Mouse (Mus musculus): ENCODE results near the gene Ambra1. TPM values are rescaled to one million over a fixed set of nuclear protein-coding genes. Genes with fewer than 3 reads are reported as not detected.
A peak's percentile ranks its signal among the peaks of the same experiment; 100 is the strongest.

Ambra1 gene
- polyA plus RNA-seq, 1 experiment = 15.8 TPM

DNA sequence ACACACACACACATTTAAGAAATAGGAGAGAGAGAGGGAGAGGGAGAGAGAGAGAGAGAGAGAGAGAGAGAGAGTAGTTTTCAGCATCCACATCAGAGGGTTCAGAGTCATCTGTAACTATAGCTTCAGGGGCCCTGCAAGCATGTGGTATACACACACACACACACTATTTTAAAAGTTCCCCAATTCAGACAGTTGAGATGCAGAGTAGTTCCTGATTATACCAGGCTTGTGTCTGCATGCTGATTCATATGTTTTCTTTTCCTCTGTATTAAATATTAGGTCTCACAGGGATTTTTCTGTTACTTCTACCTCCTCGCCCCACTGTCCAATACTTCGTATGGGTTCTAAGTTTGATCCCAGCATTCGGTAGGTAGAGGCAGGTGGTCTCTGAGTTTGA, 2.9 kb upstream of the Ambra1 start:
- 86% methylated on average over 3 of the region's 3 CpGs for WGBS
- no peak for DNase-seq (ENCODE audit: low read depth, low spot score)

- WGBS = 15% methylated on average over 4 of the region's 4 CpGs
- DNase-seq (ENCODE audit: low read depth, low spot score) = no peak
Measured at GRCm38 (mm10) chr2:91729571-91729970, 363 bp upstream of the Ambra1 start.

DNA sequence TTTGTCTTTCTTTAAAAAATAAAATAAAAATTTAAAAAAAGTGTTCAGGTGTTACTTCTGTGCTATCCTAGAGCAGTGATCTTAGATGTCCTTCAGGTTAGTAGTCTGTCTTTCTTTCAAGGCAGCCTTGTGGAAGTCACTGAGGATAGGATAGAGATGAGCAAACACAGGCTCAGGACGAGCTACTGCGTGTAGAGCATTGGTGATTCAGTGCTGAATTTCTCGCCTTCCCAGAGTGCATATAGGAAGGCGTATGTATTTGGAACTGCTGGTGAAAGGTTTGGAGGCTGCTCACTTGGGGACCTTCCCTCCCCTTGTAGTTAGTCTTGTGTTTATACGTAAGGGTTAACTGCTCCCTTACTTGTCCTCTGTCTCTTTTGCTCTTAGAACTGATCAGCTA, 5.3 kb downstream of the Ambra1 start:
- 87% methylated on average over 5 of the region's 5 CpGs for WGBS
- DNase-seq (ENCODE audit: low read depth, low spot score) = no peak

GRCm38 (mm10) chr2:91739586-91739985, 9.7 kb downstream of the Ambra1 start:
- no peak for DNase-seq (ENCODE audit: low read depth, low spot score)
- 98% methylated on average over 1 of the region's 1 CpGs for WGBS

GRCm38 (mm10) chr2:91744686-91745085, 14.8 kb downstream of the Ambra1 start:
- DNase-seq (ENCODE audit: low read depth, low spot score) = no peak
- WGBS = 77% methylated on average over 5 of the region's 5 CpGs

GRCm38 (mm10) chr2:91749811-91750261, 19.9 kb downstream of the Ambra1 start:
- no peak for DNase-seq (ENCODE audit: low read depth, low spot score)
- WGBS = 39% methylated on average over 2 of the region's 2 CpGs

- WGBS = 90% methylated on average over 17 of the region's 17 CpGs
- no peak for DNase-seq (ENCODE audit: low read depth, low spot score)
Measured at GRCm38 (mm10) chr2:91771921-91772705, 42.2 kb downstream of the Ambra1 start.

GRCm38 (mm10) chr2:91773309-91773708, 43.4 kb downstream of the Ambra1 start:
- WGBS = 91% methylated on average over 7 of the region's 7 CpGs

DNA sequence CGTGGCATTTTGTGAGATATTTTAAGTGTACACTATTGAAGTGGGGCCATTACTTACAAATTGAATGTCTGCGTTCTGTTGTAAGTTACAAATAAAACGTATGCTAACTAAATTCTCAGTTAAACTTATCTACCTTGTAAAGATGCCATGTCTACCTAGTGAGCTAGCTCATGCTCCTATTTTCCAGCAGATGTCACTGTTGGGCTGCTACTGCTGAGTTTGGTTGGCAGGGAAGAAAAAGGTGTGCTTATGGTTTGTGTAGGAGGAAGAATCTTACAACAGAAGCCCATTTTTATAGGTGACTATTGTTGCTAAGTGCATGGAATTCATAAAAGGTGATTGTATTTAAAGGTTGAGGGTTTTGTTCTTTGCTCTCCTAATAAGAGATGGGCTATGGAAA, 49.2 kb downstream of the Ambra1 start:
- DNase-seq (ENCODE audit: low read depth, low spot score) = peak; percentile 38

More at GRCm38 (mm10) chr2:91773309-91773708, 43.4 kb downstream of the Ambra1 start:
- DNase-seq (ENCODE audit: low read depth, low spot score) = no peak

GRCm38 (mm10) chr2:91791621-91792020, 61.7 kb downstream of the Ambra1 start:
- WGBS = 60% methylated on average over 2 of the region's 2 CpGs
- DNase-seq (ENCODE audit: low read depth, low spot score) = no peak

More for the DNA sequence above, 49.2 kb downstream of the Ambra1 start:
- WGBS = 58% methylated on average over 3 of the region's 3 CpGs

- 64% methylated on average over 1 of the region's 1 CpGs for WGBS
- no peak for DNase-seq (ENCODE audit: low read depth, low spot score)
Measured at GRCm38 (mm10) chr2:91792346-91792745, 62.4 kb downstream of the Ambra1 start.

- 40% methylated on average over 2 of the region's 2 CpGs for WGBS
- peak; percentile 29 for DNase-seq (ENCODE audit: low read depth, low spot score)
Measured at GRCm38 (mm10) chr2:91794466-91794865, 64.5 kb downstream of the Ambra1 start.

GRCm38 (mm10) chr2:91795091-91795490, 65.2 kb downstream of the Ambra1 start:
- 85% methylated on average over 3 of the region's 3 CpGs for WGBS
- no peak for DNase-seq (ENCODE audit: low read depth, low spot score)

DNA sequence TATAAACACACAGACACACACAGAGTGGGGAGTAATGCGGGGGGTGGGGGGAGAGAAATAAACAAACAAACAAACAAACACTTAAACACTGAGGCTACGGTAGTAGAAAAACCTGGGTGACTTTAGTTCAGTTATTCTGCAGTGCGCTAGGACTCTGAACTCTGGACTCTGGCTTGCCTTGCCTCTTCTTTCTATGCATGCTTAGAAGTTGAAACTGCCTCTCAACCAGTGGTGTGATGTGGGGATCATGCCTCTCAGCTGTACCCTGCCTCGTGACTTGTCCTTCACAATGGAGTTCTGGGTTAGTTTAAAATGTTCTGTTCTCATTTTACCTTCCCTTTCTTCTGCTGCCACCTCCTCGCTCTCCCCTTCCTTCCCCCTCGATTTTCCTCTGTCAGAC, 81.5 kb downstream of the Ambra1 start:
- WGBS = 90% methylated on average over 6 of the region's 6 CpGs
- DNase-seq (ENCODE audit: low read depth, low spot score) = no peak

DNA sequence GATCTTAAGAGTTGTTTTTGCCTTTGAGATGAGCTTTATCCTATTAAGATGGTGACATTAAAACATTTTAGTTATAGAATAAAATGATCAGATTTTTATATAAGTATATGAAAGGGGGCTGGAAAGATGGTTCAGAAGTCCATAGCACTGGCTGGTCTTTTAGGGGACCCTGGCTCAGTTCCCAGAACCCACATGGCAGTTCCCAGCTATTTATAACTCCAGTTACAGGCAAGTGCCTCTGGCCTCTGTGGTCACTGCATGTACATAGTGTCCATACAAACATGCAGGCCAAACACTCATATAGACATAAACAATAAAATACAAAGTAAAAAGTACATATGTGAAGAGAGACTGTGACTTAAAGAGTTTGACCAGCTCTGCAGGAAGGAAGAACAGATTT, 86.8 kb downstream of the Ambra1 start:
- no peak for DNase-seq (ENCODE audit: low read depth, low spot score)

DNA sequence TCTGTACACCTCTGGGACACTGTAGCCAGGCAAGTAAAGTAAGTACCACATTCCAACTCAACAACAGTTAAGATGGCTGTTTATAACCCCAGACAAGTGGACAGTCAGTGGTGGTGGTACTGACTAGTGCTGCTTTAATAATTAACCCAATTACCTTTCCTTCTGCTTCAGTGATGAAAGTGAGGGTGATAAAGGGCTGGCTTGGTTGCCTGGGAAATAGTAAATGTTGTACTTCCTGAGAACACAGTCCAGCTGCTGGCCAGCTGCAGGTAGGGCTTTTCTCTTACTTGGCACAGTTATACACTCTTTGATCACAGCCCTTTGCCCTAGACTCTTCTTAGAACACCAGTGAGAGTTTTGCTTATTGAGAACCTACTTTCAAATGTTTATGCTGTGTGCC, 102.3 kb downstream of the Ambra1 start:
- peak; percentile 38 for DNase-seq (ENCODE audit: low read depth, low spot score)

GRCm38 (mm10) chr2:91834272-91834671, 104.3 kb downstream of the Ambra1 start:
- no peak for DNase-seq (ENCODE audit: low read depth, low spot score)
- 52% methylated on average over 1 of the region's 1 CpGs for WGBS

DNA sequence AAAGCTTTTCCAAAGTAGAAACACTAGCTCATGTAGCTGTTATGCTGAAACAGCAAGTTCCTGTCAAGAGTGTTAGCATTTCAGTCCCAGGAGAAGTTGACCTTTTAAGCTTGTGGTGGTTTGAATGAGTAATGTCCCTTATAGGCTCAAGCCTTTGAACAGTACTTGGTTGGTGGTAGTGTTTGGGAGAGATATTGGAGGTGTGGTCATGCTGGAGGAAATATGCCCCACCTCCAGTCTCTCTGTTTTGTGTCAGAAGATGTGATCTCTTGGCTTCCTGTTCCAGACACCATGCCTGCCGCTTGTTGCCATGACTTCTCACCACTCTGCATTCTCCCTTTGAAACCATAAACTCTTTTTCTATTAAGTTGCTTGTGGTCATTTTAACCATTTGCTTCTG, 105.1 kb downstream of the Ambra1 start:
- no peak for DNase-seq (ENCODE audit: low read depth, low spot score)
- 49% methylated on average over 1 of the region's 1 CpGs for WGBS

GRCm38 (mm10) chr2:91835631-91836030, 105.7 kb downstream of the Ambra1 start:
- 74% methylated on average over 3 of the region's 3 CpGs for WGBS
- no peak for DNase-seq (ENCODE audit: low read depth, low spot score)

- 76% methylated on average over 1 of the region's 1 CpGs for WGBS
- DNase-seq (ENCODE audit: low read depth, low spot score) = no peak
Measured at GRCm38 (mm10) chr2:91844085-91844484, 114.2 kb downstream of the Ambra1 start.

GRCm38 (mm10) chr2:91852446-91853191, 122.7 kb downstream of the Ambra1 start:
- no peak for DNase-seq (ENCODE audit: low read depth, low spot score)
- 89% methylated on average over 2 of the region's 2 CpGs for WGBS
